Mouse (Mus musculus) megakaryocyte-erythroid progenitor cell, adult 5-6 weeks (primary cell): ENCODE data around the gene Dcaf1. TPM values are rescaled to one million over a fixed set of nuclear protein-coding genes. Genes with fewer than 3 reads are reported as not detected.

Experiments
- ATAC-seq: replicated peaks from 2 replicates; pipeline ENCODE4 v1.8.0; 2016; ENCODE audit warnings: mild to moderate bottlenecking, inconsistent platforms; ENCODE audit not compliant: severe bottlenecking, poor library complexity, low FRiP score, low TSS enrichment
- total RNA-seq, 2 experiments: library from RNA; stranded (forward) in 1 of 2; stranded (reverse) in 1 of 2; fragments of 200-1000, 215-1000 nt in 1 of 2; fragments of >200 nt in 1 of 2; fragmentation: Nextera tagmentation in 1 of 2; gene quantifications; 2 replicates each; pipeline ENCODE4 v1.2.3; 2014 to 2017

Dcaf1 gene
- 106 and 135 TPM in 2 replicates for total RNA-seq (2014; fragmentation: Nextera tagmentation)
- 65.4 and 72.3 TPM in 2 replicates for total RNA-seq (2017)

DNA sequence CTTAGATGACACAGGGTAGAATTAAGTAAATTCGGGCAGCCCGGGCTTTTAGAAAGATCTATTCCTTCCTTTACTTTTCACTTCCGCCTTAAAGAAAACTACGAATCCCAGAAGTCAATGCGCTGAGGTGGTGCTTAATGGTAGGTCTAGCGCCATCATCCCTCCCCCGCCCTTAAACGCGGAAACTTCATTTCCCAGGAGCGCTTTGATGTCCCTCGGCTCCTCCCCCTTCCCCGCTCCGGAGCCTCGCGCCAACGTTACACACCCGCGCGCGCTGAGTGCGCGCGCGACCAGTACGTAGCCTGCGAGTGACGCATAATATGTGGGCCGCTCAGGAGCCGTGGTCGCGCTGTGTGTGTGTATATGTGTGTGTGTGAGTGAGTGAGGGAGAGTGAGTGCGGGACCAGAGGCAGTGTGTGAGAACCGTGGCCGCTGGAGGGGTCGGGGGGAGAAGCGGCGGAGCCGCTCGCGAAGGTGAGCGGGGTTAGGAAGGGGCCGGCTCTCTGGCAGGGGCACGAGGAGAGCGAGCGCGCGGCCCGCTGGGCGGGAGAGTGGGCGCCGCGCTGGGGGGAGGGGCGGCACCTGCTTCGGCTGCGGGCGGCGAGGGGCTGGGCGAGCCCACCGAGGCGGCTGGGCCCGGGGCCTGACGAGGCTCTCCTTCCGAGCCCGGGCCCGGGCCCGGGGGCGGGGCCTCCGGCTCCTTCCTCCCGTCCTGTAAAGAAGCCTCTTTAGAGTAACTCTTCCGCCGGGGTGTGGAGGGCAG, at the start of gene Dcaf1:
Gene Dcaf1 (plus strand): TSS at position 257 of the 763 bp plus-strand sequence.
- peak; percentile 89 for ATAC-seq

DNA sequence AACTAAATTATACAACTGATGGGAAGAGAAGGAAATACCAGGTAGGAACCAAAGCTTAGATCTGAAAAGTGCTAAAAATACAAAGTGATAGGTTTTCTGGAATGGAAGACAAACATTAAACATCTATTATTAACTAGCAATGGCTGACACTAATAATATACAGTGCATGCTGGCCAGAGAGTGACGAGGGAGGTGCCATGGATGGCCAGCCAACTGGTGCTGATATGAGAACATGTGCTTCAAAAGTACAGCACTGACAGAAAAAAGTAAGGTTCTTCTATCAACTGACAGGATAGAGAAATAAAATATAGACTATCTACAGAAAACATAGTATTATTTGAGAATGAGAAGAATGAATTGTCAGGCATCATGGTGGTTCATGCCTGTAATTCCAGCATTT, 45.6 kb upstream of the Dcaf1 start:
- ATAC-seq = peak; percentile 63

DNA sequence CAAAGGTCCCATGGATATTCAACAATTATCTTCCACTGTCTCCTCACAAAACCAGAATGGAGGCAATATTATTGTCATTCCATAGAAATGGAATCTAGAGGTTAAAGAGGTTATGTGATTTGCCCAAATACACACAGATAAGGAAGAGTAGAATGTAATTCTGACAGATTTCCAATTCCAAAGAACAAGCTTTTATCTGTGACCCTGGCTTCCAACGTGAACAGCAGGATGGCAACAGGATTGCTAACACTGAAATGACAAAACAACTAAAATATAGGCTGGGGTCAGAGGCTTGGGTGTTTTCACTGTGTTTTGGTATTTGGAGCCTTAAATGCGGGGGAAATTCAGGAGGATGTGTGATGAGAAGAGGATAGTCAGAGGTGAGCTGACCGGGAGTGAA, 44.3 kb upstream of the Dcaf1 start:
- ATAC-seq = no peak

DNA sequence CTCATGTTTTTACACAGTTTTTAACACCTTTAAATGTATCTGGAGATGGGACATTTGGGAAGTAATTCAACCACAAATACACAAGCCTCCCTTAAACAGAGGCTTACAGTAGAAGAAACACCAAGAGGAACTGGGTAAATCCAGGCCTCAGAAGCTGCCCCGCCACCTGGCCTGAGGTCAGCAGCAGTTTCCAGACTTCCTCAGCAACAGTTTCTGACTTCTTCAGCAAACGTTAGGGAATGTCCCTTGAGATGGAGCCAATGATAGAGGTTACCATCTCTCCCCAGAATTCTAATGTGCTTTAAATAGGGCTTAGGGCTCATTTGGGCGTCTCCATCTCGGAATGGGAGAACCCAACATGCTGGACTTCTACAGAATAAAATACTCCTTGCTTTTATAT, 43.4 kb upstream of the Dcaf1 start:
- no peak for ATAC-seq

DNA sequence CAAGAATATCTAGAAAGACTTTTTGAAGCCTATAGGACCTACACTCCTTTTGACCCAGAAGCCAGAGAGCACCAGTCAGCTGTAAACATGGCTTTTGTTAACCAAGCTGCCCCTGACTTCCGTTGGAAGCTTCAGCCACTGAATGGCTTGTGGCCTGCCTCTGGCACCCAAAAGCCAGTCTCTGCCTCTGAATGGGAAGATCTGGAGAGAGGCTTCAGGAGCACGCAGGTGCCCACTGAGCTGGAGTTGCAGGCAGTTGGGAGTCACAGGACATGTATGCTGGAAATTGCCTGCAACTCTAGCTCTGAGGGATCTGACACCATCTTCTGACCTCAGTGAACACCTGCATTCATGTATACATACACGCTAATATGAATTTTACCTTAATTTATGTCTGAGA, 41.6 kb upstream of the Dcaf1 start:
- ATAC-seq = no peak

DNA sequence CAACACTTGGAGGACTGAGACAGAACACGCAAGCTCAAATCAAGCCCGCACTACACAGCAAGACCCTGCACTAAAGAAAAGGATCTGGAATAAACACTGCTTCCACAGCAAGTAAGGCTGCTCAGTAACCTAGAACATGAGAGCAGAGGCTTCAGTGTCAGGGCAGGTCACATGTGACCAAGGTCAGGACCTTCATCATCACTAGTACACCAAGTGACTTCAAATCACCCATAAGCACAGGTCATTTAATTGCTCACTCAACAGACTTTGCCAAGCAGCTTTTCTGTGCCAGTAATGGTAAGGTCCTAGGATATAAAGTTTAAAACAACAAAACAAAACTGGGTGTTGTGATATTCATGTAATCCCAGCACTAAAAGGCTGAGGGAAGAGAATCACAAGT, 38.1 kb upstream of the Dcaf1 start:
- ATAC-seq = no peak

DNA sequence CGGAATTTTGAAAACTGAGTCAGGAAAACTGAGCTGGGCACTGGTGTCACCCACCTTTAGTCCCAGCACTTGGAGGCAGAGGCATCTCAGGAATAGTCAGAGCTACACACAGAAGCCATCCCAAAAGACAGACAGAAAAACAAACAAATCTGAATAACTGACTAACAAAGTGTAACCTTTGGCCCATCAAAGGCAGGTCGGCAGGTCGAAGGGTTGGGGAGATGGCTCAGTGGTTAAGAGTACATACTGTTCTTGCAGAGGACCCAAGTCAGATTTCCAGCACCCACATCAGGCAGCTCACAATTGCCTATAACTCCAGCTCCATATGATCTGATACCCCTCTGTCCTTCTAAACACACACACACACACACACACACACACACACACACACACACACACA, 36.5 kb upstream of the Dcaf1 start:
- ATAC-seq = no peak

DNA sequence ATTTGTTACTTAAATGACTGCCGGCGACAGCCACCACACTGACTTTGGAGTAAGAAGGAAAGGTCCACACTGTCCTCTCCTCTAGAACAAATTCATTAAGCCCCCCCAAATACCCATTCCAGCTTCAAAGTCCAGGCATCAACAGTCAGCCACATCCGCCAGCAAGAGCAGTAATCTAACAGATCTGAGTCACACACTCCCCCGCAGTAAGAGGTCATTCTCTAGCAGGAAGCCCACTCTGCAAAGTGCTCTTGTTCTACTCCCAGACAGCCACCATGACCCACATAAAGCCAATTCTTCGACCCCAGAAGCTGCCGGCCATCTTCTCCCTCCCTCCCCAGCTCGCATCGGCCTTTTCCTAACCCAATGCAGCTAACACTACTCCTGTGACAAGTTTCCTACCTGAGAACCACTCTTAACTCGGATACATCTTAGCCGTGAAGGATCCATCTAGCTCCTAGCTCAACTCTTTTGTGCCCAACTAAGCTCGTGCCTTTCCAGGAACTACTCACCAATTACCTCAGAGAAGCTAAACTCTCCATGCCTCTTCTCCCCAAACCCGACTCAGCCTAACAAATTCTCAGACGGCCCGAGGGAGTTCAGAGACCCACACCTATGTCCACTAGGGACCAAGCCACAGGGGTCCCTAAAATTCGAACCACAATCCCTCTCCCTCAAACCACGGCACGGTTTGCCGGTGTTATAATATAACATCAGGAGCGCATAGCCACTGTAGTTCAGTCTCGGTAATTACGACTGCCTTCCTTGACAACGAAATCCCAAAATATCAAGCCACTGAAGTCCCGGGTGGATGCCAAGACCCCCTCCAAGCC, 33.5 kb upstream of the Dcaf1 start:
- peak; percentile 25 for ATAC-seq

DNA sequence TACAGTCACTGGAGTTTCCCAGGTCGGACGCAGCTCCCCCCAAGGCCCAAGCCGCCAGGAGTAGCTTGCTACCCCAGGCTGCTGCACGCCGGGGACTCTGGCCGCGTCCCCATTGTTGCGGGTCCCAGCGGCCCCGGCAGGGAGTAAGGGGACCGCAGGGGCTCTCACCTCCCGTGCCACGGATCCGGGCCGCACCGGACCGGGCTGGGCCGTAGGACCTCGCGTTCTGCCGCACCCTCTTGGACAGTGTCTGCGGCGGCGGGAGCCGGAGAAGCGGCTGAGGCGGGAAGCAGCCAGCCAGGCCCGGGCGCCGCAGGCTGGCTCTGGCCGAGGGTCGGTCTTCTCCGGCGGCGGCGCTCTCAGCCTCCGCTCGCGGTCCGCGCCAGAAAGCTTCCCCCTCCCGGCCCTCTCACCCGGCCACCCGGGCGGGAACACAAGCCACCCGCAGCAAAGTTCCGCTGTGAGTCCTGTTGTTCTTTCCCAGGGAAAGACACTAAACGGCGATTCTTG, 32.8 kb upstream of the Dcaf1 start, which contains the start of gene Rad54l2:
Gene Rad54l2 (minus strand): TSS at position 383 of the 510 bp plus-strand sequence.
- peak; percentile 79 for ATAC-seq

DNA sequence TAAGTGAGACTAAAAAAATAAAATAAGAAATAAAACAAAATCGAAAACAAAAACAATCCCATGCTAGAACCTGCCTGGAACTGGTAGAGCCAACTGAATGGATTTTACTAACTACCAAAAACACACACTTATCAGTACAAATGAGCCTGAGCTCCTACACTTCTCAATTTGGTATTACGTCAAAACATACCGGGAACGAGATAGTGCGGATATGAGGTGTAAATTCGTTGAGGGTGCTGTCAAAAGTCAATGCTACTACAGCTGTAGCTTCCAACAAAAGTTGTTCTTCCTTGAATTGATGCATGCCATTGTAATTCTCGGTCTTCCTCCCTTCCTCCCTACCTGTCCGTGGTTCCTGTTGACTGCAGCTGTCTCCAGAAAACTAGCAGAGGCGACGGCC, 32.3 kb upstream of the Dcaf1 start:
- ATAC-seq = peak; percentile 48; the same call in 1 of the 2 replicates

DNA sequence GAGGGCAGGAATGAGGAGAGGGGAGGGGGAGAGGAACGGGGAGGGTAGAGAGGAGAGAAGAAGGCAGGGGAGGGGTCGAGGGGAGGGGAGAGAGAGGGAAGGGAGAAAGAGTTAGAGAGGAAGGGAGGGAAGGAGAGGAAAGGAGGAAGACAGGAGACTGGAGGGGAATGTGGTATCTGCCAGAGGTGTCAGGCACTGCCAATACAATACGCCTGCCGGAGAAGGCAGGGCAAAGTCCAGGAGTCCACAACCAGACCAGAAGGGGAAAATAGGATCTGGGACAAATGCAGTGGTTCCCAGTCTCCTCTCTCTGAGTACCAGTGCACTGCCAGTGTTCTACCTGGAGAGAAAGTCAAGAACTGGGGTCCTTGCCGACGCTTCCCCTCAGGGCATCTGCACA, 30.8 kb upstream of the Dcaf1 start:
- ATAC-seq = no peak

DNA sequence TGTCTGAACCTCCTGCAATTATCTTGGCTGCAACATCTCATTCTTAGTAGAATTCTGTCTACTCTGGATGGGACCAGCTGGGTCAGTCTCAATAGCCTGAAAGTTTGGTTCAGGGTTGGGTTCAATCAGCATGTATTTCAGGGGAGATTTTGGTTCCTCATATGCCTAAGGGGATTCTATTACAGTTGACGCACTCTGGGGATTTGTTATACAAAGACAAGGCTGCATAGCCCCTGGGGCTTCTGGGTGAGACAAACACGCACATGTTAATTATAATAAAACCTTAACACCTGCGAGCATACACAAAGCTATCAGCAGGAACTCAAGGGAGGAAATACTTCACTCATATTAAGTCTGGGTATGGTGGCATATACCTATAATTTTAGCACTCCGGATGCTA, 15.2 kb upstream of the Dcaf1 start:
- ATAC-seq = no peak

DNA sequence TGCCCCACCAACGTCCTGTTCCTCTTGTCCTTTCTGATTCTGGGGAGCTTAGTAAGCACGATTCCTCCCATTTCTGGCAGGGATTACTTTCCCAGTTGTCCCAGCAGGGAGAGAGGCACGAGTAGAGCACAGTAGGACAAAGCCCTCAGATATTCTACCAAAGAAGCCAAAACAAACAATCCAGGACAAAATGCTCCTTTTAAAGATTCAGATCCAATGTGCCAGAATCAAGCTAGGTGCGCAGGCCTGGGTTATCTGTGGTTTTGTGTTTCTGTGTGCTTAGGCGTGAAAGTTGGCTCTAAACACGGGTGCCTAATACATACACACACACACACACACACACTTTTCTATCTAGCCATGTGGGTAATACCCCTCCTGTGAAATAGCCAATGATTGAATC, 3.5 kb upstream of the Dcaf1 start:
- no peak for ATAC-seq

DNA sequence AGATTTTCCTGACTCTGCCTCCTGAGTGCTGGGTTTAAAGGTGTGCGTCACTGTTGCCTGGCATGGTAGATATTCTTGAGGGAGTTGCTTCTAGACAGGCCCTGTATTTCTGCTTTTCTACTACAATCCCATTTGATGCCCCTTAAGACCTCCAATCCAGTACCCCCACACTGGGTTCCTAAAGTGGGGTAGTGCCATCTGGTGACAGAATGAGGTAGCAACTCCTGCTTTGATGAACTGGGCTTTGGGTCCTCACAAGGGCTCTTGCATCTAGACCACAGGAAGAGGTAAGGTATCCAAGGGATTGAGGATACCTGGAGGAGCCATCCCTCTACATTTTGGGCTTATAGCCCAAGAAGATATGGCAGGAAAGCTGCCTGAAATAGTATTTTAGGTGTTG, 2.5 kb upstream of the Dcaf1 start:
- no peak for ATAC-seq

DNA sequence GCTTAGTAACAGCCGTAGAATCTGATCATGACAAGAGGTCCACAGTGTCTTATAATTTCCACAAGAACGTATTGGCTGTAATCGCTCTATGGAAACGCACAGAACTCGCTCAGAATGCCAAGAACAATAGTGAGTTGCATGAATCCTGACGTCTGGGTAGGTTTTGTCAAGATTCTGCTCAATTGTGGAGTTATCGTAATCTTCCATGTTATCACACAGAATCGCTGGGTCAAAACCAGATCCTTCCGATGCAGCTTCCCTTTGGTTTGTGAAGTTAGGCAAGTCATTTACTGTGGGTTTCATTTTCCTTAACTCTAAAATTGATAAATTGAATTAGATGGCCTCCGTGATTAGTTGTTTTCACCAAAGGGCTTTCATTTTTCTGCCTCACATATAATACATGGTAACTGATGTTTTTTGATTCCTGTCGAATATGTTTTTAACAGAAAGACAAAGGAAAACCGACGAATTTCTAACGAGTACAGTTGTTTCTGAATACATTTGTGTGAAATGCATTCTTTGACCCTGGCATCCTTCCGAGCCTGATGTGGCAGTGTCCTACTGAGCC, 540 bp upstream of the Dcaf1 start:
- ATAC-seq = no peak

DNA sequence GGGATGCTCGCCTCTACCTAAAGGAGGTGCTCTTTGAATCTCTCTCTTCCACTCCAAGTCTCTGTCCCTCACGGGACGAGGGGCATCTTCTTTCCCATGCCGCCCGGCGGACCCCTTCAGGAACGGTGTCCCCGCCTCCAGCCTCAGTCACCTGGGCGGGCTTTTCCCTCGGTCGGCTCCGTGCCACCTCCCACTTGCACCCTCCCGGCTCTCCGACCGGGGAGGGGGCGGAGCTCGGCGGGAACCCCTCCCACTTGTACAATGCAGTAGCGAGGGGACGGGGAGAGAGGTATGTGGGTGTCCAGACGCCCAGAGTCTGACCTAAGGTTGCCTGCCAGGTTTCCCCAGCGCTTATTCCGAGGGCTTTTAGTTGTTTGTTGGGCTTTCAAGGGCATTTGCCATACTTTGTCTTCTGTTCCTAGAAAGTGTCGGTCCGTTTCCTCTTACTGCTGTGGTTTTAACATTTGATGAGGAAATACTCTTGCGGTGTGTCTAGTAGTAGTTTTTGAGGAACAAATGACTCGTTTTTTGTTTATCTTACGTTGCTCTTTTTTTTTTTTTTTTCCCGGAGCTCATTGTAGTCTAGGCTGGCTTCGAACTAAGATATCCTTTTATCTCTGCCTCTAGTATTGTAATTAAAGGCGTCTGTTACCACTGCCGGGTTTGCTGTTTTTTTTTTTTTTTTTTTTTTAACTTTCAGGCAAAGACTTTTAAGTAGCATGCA, 869 bp downstream of the Dcaf1 start:
- peak; percentile 89 for ATAC-seq

DNA sequence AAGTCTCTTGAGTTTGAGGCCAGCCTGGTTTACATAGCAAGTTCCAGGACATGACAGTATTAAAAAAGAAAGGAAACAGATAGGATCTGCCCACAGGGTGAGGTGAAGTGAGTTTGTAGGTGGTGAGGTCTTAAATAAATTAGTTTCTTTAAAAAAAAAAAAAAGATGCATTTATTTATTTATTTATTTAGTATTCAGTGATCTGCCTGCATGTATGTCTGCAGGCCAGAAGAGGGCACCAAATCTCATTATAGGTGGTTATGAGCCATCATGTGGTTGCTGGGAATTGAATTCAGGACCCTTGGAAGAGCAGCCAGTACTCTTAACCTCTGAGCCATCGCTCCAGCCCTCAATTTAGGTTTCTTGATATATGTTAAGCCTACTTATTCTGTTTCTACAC, 18.9 kb downstream of the Dcaf1 start:
- no peak for ATAC-seq

DNA sequence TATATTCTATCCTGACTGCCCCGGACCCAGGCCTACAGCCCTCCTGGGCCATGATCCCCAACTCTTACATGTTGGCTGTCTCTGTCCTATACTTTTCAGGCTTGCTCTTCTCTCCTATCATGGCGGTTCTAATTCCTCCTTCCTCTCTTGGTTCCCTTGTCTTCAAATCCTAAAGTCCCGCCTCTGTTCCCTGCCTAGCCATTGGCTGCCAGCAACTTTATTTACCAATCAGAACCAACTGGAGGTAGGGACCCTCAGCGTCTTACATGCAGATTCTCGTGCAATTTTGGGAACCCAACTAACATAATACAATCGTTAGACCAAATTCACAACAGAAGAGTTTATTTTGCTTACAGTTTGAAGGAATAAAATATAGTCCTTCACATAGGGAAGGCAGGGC, 21.1 kb downstream of the Dcaf1 start:
- ATAC-seq = no peak

DNA sequence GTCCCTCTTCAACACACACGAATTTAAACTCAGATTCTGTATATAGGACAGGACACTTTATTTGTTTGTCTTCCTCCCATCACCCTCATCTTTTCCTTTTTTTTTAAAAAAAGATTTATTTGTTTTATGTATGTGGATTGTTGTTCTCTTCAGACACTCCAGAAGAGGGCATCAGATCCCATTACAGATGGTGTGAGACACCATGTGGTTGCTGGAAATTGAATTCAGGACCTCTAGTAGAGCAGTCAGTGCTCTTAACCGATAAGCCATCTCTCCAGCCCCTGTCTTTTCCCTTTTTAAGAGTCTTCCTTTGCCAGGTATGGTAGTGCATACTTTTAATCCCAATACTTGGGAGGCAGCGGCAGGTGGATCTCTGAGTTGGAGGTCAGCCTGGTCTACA, 35.0 kb downstream of the Dcaf1 start:
- no peak for ATAC-seq

DNA sequence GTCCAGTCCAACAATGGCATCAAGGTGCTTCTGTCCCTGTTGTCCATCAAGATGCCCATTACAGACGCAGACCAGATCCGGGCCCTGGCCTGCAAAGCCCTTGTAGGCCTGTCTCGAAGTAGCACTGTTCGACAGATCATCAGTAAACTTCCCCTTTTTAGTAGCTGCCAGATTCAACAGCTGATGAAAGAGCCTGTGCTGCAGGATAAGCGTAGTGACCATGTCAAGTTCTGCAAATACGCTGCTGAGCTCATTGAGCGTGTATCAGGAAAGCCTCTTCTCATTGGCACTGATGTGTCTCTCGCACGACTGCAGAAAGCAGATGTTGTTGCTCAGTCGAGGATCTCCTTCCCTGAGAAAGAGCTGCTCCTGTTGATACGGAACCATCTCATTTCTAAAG, 36.4 kb downstream of the Dcaf1 start:
- peak; percentile 44; the same call in 1 of the 2 replicates for ATAC-seq
